Mouse (Mus musculus): Measurements from ENCODE around the gene Cactin. TPM values are rescaled to one million over a fixed set of nuclear protein-coding genes. Genes with fewer than 3 reads are reported as not detected.

The Cactin gene
- polyA plus RNA-seq, 2 experiments: 25.3 to 50.0 TPM

- 0 out of 2 replicates have a peak overlapping the region, but pooled peaks have one; percentile 12 for H3K9ac ChIP-seq (ENCODE audit: low read depth, low read length, severe bottlenecking)
- H3K4me3 ChIP-seq (replicated peaks; ENCODE audit: low read length): no peak overlapping the region
- no peaks in the 10 kb centered on the region for H3K4me1 ChIP-seq (ENCODE audit: control insufficient read depth, insufficient read depth, low read length)
- TF ChIP-seq POLR2A (IDR thresholded peaks at IDR 0.05; ENCODE audit: borderline replicate concordance, extremely low read depth, insufficient read depth, insufficient read length): no peak
- no peak overlapping the region for H3K4me2 ChIP-seq (replicated peaks; ENCODE audit: low read depth, low read length, severe bottlenecking)
- ATAC-seq (ENCODE audit: low FRiP score, low read depth) (no peak), DNase-seq (ENCODE audit: low spot score) (no peak)
- H3K27ac ChIP-seq (replicated peaks; ENCODE audit: low read depth, low read length): no peak overlapping the region
- H3K9me3 ChIP-seq (ENCODE audit: control insufficient read depth, low read length): no peaks in the 10 kb centered on the region
- H3K27me3 ChIP-seq (ENCODE audit: control insufficient read depth, insufficient read depth, low read length): no peaks in the 10 kb centered on the region
- H3K36me3 ChIP-seq (ENCODE audit: control insufficient read depth, insufficient read depth, low read length): peaks cover 22% of the 10 kb centered on the region
- 71% methylated on average over 4 of the region's 4 CpGs for WGBS
Measured at GRCm38 (mm10) chr10:81302288-81302687, 18.6 kb upstream of the Cactin start.

DNA sequence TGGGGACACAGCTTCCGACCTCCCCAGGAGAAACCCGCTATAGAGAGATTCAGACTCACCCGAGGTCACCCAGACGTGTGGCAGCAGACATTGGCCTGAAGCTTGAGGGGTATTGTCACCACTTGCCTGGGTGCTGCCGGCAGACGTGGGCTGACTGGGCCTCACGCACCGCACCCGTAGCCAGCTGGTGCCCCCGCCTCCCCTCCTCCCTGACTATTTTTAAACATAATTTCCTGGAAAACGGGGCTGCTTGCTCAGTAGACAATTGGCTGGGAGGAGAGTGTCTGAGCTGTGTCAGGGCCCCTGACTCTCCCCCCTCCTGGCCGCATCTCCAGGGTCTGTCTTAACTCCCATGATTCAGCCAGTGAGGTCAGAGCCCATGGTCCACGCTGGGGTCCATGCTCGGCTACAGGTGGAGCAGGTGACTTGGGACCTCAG lies 18.1 kb upstream of the Cactin start:
- Histone ChIP-seq H3K27me3 (ENCODE audit: control insufficient read depth, insufficient read depth, low read length) (no peaks in the 10 kb centered on the region), H3K4me2 (replicated peaks; ENCODE audit: low read depth, low read length, severe bottlenecking) (no peak overlapping the region), H3K27ac (replicated peaks; ENCODE audit: low read depth, low read length) (no peak overlapping the region), H3K9ac (ENCODE audit: low read depth, low read length, severe bottlenecking) (0 out of 2 replicates have a peak overlapping the region, but pooled peaks have one; percentile 12), H3K36me3 (ENCODE audit: control insufficient read depth, insufficient read depth, low read length) (peaks cover 27% of the 10 kb centered on the region), H3K4me1 (ENCODE audit: control insufficient read depth, insufficient read depth, low read length) (no peaks in the 10 kb centered on the region), H3K9me3 (ENCODE audit: control insufficient read depth, low read length) (no peaks in the 10 kb centered on the region), H3K4me3 (replicated peaks; ENCODE audit: low read length) (no peak overlapping the region)
- no peak for TF ChIP-seq POLR2A (IDR thresholded peaks at IDR 0.05; ENCODE audit: borderline replicate concordance, extremely low read depth, insufficient read depth, insufficient read length)
- no peak for DNase-seq (ENCODE audit: low spot score)
- ATAC-seq (ENCODE audit: low FRiP score, low read depth): no peak
- WGBS: 70% methylated on average over 14 of the region's 14 CpGs

GRCm38 (mm10) chr10:81303258-81303657 lies 17.6 kb upstream of the Cactin start:
- Histone ChIP-seq H3K4me2 (replicated peaks; ENCODE audit: low read depth, low read length, severe bottlenecking) (no peak overlapping the region), H3K4me1 (ENCODE audit: control insufficient read depth, insufficient read depth, low read length) (no peaks in the 10 kb centered on the region), H3K36me3 (ENCODE audit: control insufficient read depth, insufficient read depth, low read length) (peaks cover 32% of the 10 kb centered on the region), H3K9ac (ENCODE audit: low read depth, low read length, severe bottlenecking) (0 out of 2 replicates have a peak overlapping the region, but pooled peaks have one; percentile 12), H3K27me3 (ENCODE audit: control insufficient read depth, insufficient read depth, low read length) (no peaks in the 10 kb centered on the region), H3K27ac (replicated peaks; ENCODE audit: low read depth, low read length) (no peak overlapping the region), H3K9me3 (ENCODE audit: control insufficient read depth, low read length) (no peaks in the 10 kb centered on the region), H3K4me3 (replicated peaks; ENCODE audit: low read length) (no peak overlapping the region)
- ATAC-seq (ENCODE audit: low FRiP score, low read depth) (no peak), DNase-seq (ENCODE audit: low spot score) (no peak)
- no peak for TF ChIP-seq POLR2A (IDR thresholded peaks at IDR 0.05; ENCODE audit: borderline replicate concordance, extremely low read depth, insufficient read depth, insufficient read length)
- 84% methylated on average over 10 of the region's 10 CpGs for WGBS

DNA sequence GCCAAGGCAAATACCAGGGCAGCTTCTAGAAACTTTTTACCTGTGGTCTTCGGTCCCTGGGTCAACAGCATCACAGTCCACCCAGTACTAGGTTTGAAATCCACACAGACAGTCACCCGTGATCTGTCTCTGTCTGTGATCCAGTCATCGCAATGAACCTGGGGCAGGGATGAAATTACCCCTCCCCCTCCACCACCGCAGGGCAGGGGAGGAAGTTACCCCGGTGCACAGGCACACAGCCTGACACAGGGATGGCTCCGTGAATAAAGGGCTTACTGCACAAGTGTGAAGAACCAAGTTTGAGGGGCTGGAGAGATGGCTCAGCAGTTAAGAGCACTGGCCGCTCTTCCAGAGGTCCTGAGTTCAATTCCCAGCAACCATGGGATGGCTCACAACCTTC lies 17.1 kb upstream of the Cactin start:
- DNase-seq (ENCODE audit: low spot score): no peak
- Histone ChIP-seq H3K27ac (replicated peaks; ENCODE audit: low read depth, low read length) (no peak overlapping the region), H3K4me1 (ENCODE audit: control insufficient read depth, insufficient read depth, low read length) (no peaks in the 10 kb centered on the region), H3K36me3 (ENCODE audit: control insufficient read depth, insufficient read depth, low read length) (peaks cover 37% of the 10 kb centered on the region), H3K4me3 (replicated peaks; ENCODE audit: low read length) (no peak overlapping the region), H3K9ac (ENCODE audit: low read depth, low read length, severe bottlenecking) (no peak overlapping the region), H3K4me2 (replicated peaks; ENCODE audit: low read depth, low read length, severe bottlenecking) (no peak overlapping the region), H3K27me3 (ENCODE audit: control insufficient read depth, insufficient read depth, low read length) (no peaks in the 10 kb centered on the region), H3K9me3 (ENCODE audit: control insufficient read depth, low read length) (no peaks in the 10 kb centered on the region)
- no peak for TF ChIP-seq POLR2A (IDR thresholded peaks at IDR 0.05; ENCODE audit: borderline replicate concordance, extremely low read depth, insufficient read depth, insufficient read length)
- ATAC-seq (ENCODE audit: low FRiP score, low read depth): no peak
- 80% methylated on average over 7 of the region's 7 CpGs for WGBS

GRCm38 (mm10) chr10:81304597-81305238 lies 16.2 kb upstream of the Cactin start:
- H3K36me3 ChIP-seq (ENCODE audit: control insufficient read depth, insufficient read depth, low read length): peaks cover 44% of the 10 kb centered on the region
- 17% methylated on average over 5 of the region's 9 CpGs for WGBS
- H3K4me3 ChIP-seq (replicated peaks; ENCODE audit: low read length): no peak overlapping the region
- TF ChIP-seq POLR2A (IDR thresholded peaks at IDR 0.05; ENCODE audit: borderline replicate concordance, extremely low read depth, insufficient read depth, insufficient read length): no peak
- DNase-seq (ENCODE audit: low spot score): no peak
- no peak overlapping the region for H3K27ac ChIP-seq (replicated peaks; ENCODE audit: low read depth, low read length)
- no peaks in the 10 kb centered on the region for H3K4me1 ChIP-seq (ENCODE audit: control insufficient read depth, insufficient read depth, low read length)
- H3K4me2 ChIP-seq (replicated peaks; ENCODE audit: low read depth, low read length, severe bottlenecking): no peak overlapping the region
- no peaks in the 10 kb centered on the region for H3K9me3 ChIP-seq (ENCODE audit: control insufficient read depth, low read length)
- ATAC-seq (ENCODE audit: low FRiP score, low read depth): no peak
- H3K27me3 ChIP-seq (ENCODE audit: control insufficient read depth, insufficient read depth, low read length): no peaks in the 10 kb centered on the region
- H3K9ac ChIP-seq (ENCODE audit: low read depth, low read length, severe bottlenecking): no peak overlapping the region

Data from limb, embryonic 14.5 days (tissue).